Mouse (Mus musculus) C2C12 (cell line): ENCODE results near the gene Mrvi1.

Experiments
- CEBPB ChIP-seq: IDR thresholded peaks from one replicate; pipeline ENCODE4 v1.6.1; 2011; ENCODE audit warnings: low read depth, mild to moderate bottlenecking, control low read depth, moderate library complexity
- CTCF ChIP-seq: IDR thresholded peaks from one replicate; pipeline ENCODE4 v1.5.1; 2011; ENCODE audit not compliant: control insufficient read depth, insufficient read depth, insufficient read length
- FOSL1 ChIP-seq: IDR thresholded peaks from one replicate; pipeline ENCODE4 v1.8.0; 2011; ENCODE audit warnings: mild to moderate bottlenecking, low read length; ENCODE audit not compliant: poor library complexity, insufficient read depth, severe bottlenecking
- MAX ChIP-seq: IDR thresholded peaks from one replicate; pipeline ENCODE4 v1.6.1; 2011; ENCODE audit warnings: mild to moderate bottlenecking, control low read depth
- MYOD1 ChIP-seq: IDR thresholded peaks from one replicate; pipeline ENCODE4 v1.6.1; 2011; ENCODE audit warnings: low read depth; ENCODE audit not compliant: control insufficient read depth, insufficient read length
- MYOG ChIP-seq: IDR thresholded peaks from one replicate; pipeline ENCODE4 v1.6.1; 2011; ENCODE audit not compliant: control insufficient read depth, insufficient read length; ENCODE audit errors: extremely low read depth
- USF1 ChIP-seq: IDR thresholded peaks from one replicate; pipeline ENCODE4 v1.6.1; 2011; ENCODE audit warnings: low read depth, mild to moderate bottlenecking, control low read depth, moderate library complexity

- TF ChIP-seq CTCF (peak; percentile 89), CEBPB (no peak), USF1 (no peak), FOSL1 (no peak), MYOD1 (no peak), MAX (peak; percentile 73), MYOG (no peak)
Observed at GRCm38 (mm10) chr7:110843916-110844874, 138.1 kb downstream of the Mrvi1 start, which contains the start of gene Rnf141.
